Mouse (Mus musculus): ENCODE measurements at regions not wholly inside any gene's neighbourhood (a gene's known extent, or its start where the extent isn't known, plus 50 kb on each side); places are given as distances from the start of the nearest gene placed in this dataset.

DNA sequence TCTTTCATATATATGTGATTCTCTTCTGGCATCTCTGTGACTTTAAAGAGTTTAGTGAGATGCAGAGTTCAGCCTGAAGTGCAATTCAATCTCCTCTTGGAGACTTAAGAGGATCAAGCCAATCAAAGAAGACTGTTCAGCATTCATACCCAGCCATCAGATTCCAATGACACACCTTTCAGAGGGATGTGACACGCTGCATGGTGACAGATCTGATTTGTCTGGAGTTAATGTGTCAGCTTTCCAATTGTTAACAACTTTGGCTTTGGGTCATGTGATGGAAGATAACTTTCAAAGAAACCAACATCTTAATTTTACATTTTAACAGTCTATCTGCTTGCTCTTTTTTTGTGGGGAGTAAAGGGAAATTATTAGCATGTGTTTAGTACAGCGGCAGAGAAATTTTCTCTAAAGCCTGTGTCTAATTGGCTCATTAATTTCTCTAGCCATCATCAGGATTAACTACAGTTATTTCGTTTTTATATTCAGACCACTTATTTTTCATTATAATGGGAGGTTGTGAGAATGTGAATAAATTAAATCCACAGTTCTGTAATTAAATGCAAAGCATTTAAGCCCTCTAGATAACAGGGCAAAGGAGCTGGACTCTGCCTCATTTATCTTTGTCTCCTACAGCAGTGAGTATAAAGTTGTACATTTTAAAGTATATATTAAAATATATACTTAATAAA lies 108.2 kb upstream of the Adamts5 start:
- TF ChIP-seq CTCF (IDR thresholded peaks at IDR 0.05; ENCODE audit: extremely low read depth, insufficient read length, insufficient replicate concordance, low read depth, low read length) (no peak), POLR2A (IDR thresholded peaks at IDR 0.05; ENCODE audit: low read depth, low read length) (no peak)
